Mouse (Mus musculus): Measurements from ENCODE around the gene Rps8. TPM values are rescaled to one million over a fixed set of nuclear protein-coding genes. Genes with fewer than 3 reads are reported as not detected.

The Rps8 gene
- polyA plus RNA-seq, 1 experiment, result 456 TPM

DNA sequence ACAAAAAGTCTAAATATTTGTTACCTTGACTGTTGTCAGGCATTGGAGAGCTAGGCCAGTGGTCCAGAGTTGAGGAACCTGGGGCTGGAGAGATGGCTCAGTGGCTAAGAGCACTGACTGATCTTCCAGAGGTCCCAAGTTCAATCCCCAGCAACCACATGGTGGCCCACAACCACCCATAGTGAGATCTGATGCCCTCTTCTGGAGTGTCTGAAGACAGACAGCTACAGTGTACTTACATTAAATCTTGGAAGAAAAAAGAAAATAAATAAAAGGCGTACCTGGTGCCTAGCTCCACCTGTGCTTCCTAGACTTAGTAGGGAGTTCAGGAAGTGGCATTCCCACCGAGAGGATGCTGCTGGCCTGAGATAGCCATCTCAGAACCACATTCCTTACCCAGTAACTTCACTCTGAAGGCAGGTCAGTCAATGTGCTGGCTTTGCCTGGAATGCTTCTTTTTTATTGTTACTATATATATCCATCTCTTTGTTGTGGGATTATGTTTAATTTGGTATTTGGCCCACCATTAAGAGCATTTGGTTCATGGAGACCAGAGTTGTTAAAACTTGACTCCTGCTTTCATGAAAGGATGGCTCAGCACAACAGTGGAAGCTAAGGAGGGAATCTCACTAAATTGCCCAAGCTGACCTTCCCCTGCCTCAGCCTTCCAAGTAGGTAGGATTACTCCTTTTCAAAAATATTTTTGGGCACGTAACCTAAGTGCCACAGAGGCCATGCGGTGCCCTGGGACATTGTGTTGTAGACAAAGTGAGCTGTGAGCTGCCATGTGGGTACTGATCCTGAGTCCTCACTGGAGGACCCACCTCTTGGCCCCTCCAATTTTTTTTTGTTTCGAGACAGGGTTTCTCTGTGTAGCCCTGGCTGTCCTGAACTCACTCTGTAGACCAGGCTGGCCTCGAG lies 6.5 kb downstream of the Rps8 start:
- 0 out of 2 replicates have a peak, but pooled peaks cover 1% of the 10 kb centered on the region for H3K4me1 ChIP-seq (ENCODE audit: control insufficient read depth, insufficient read depth, low read length)
- H3K4me3 ChIP-seq (replicated peaks; ENCODE audit: extremely low read depth, low read depth, low read length), result no peak overlapping the region
- 69% methylated on average over 6 of the region's 6 CpGs for WGBS
- no peak for DNase-seq
- TF ChIP-seq POLR2A (IDR thresholded peaks at IDR 0.05; ENCODE audit: borderline replicate concordance, extremely low read depth, low read depth, low read length), result no peak
- no peak for TF ChIP-seq CTCF (IDR thresholded peaks at IDR 0.05; ENCODE audit: insufficient read depth, low read length)

DNA sequence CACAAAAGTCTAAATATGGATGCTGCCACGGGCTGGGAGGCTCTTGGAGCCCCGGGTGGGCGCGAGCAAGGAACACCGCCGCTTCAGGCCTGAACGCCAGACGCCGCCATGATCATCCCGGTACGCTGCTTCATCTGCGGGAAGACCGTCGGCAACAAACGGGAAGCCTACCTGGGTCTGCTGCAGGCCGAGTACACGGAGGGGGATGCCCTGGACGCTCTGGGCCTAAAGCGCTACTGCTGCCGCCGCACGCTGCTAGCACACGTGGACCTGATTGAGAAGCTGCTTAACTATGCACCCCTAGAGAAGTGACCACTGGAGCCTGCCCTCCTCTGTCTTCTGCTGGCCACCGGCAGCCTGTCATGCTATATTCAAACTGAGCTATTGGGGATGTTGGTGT lies 7.2 kb downstream of the Rps8 start:
- Histone ChIP-seq H3K4me1 (ENCODE audit: control insufficient read depth, insufficient read depth, low read length) (no peaks in the 10 kb centered on the region), H3K4me3 (replicated peaks; ENCODE audit: extremely low read depth, low read depth, low read length) (no peak overlapping the region)
- no peak for DNase-seq
- WGBS, result 71% methylated on average over 24 of the region's 24 CpGs
- TF ChIP-seq POLR2A (IDR thresholded peaks at IDR 0.05; ENCODE audit: borderline replicate concordance, extremely low read depth, low read depth, low read length) (no peak), CTCF (IDR thresholded peaks at IDR 0.05; ENCODE audit: insufficient read depth, low read length) (no peak)

DNA sequence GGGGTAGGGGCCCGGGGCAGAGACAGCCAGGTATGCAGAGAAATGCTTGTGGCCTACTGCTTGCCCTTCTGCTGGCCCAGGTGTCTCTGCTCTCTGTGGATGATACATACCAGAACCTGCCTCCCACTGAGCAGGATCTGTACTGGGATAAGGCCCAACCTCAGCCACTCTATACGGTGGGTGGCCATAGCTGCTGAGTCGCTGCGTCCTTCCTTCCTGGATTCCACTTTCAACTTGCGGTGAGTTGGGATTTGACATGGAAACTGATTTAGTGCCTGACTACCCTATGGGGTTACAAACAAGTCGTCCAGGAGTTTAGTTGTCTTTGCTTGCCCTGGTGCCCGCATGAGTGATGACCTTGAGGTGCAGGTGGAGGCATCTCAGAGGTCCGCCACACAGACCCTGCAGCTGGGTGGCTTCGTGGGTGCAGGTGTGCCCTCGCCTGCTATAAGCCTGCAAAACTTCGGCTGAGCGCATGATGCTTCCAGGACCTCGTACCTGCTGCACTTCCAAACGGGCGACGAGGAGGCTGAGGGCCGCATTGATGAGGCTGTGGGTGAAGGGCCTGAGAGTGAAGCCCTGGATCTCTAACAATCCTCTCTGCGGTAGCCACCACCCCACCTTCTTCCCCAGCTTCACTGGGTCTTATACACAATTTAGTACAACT lies 7.9 kb downstream of the Rps8 start:
- H3K4me3 ChIP-seq (replicated peaks; ENCODE audit: extremely low read depth, low read depth, low read length), result no peak overlapping the region
- TF ChIP-seq CTCF (IDR thresholded peaks at IDR 0.05; ENCODE audit: insufficient read depth, low read length) (no peak), POLR2A (IDR thresholded peaks at IDR 0.05; ENCODE audit: borderline replicate concordance, extremely low read depth, low read depth, low read length) (no peak)
- no peak for DNase-seq
- 76% methylated on average over 18 of the region's 18 CpGs for WGBS
- H3K4me1 ChIP-seq (ENCODE audit: control insufficient read depth, insufficient read depth, low read length), result no peaks in the 10 kb centered on the region

DNA sequence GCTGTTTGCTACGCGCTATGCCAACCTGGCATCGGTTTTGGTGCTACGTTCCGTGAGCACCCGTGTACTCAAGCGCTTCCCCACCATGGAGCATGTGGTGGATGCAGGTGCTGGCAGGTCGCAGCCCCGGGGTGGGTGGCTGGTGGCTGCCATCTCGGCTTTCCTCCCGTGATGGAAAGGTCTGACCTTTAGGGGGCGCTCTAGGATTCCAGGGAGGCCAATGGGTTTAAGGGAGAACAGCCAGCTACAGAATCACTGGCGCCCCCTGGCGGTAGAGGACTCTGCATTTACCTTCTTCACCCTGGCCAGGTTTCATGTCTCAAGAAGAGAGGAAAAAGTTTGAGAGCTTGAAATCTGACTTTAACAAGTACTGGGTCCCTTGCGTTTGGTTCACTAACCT lies 9.9 kb downstream of the Rps8 start:
- peak; percentile 86 for DNase-seq
- WGBS, result 40% methylated on average over 15 of the region's 15 CpGs
- Histone ChIP-seq H3K4me1 (ENCODE audit: control insufficient read depth, insufficient read depth, low read length) (no peaks in the 10 kb centered on the region), H3K4me3 (replicated peaks; ENCODE audit: extremely low read depth, low read depth, low read length) (no peak overlapping the region)
- TF ChIP-seq POLR2A (IDR thresholded peaks at IDR 0.05; ENCODE audit: borderline replicate concordance, extremely low read depth, low read depth, low read length) (no peak), CTCF (IDR thresholded peaks at IDR 0.05; ENCODE audit: insufficient read depth, low read length) (peak; percentile 79)

DNA sequence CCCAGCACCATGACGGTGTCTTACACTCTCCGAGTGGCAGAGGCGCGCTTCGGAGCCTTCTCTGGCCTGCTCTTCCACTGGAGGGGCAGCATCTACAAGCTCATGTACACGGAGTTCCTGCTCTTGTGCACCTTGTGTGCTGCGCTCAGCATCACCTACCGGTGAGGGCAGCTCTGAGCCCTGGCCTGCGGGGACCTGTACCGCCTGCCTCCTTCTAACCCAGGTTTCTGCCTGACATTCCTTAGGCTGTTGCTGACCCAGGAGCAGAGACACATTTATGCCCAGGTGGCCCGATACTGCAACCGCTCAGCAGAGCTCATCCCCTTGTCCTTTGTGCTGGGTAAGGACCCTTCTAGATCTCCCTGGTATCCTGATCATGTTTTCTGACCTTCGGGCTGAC lies 10.8 kb downstream of the Rps8 start:
- Histone ChIP-seq H3K4me3 (replicated peaks; ENCODE audit: extremely low read depth, low read depth, low read length) (no peak overlapping the region), H3K4me1 (ENCODE audit: control insufficient read depth, insufficient read depth, low read length) (no peaks in the 10 kb centered on the region)
- DNase-seq, result no peak
- TF ChIP-seq POLR2A (IDR thresholded peaks at IDR 0.05; ENCODE audit: borderline replicate concordance, extremely low read depth, low read depth, low read length), result no peak
- TF ChIP-seq CTCF (IDR thresholded peaks at IDR 0.05; ENCODE audit: insufficient read depth, low read length), result no peak
- 94% methylated on average over 13 of the region's 13 CpGs for WGBS

DNA sequence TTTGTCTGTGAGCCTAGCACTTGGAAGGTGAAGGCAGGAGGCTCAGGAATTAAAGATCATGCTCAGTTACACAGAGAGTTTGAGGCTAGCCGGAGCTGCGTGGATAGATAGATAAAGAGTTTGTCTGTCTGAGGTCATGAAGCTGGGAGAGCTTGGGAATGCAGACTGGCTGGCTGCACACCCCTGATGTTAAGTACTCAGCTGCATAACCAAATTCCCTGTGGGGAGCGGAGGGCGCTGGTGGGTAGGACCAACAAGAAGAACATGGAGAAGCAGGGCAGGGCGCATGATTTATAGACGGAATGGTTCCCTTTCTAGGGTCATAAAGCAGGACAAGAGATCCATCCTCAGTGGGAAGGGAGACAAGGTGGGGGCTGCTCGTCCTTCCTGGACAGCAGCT lies 13.0 kb downstream of the Rps8 start:
- WGBS, result 58% methylated on average over 7 of the region's 7 CpGs
- Histone ChIP-seq H3K4me1 (ENCODE audit: control insufficient read depth, insufficient read depth, low read length) (no peaks in the 10 kb centered on the region; the same call in 1 of the 2 replicates), H3K4me3 (replicated peaks; ENCODE audit: extremely low read depth, low read depth, low read length) (no peak overlapping the region)
- DNase-seq, result no peak
- TF ChIP-seq POLR2A (IDR thresholded peaks at IDR 0.05; ENCODE audit: borderline replicate concordance, extremely low read depth, low read depth, low read length), result no peak
- TF ChIP-seq CTCF (IDR thresholded peaks at IDR 0.05; ENCODE audit: insufficient read depth, low read length), result no peak

DNA sequence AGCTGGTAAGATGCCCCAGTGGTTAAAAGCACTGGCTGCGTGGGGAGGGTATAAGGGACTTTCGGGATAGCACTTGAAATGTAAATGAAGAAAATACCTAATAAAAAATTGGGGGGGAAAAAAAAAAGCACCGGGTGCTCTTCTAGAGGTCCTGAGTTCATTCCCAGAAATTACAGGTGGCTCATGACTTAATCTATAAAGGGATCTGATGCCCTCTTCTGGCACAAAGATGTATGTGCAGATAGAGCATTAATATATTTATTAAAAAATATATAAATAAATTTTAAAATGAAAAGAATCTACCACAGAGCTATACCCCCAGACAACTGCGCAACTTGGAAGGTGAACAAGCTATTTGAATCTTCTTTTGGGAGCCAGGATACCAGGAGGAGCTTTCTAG lies 15.4 kb downstream of the Rps8 start:
- WGBS, result 33% methylated on average over 4 of the region's 4 CpGs
- no peak for DNase-seq

DNA sequence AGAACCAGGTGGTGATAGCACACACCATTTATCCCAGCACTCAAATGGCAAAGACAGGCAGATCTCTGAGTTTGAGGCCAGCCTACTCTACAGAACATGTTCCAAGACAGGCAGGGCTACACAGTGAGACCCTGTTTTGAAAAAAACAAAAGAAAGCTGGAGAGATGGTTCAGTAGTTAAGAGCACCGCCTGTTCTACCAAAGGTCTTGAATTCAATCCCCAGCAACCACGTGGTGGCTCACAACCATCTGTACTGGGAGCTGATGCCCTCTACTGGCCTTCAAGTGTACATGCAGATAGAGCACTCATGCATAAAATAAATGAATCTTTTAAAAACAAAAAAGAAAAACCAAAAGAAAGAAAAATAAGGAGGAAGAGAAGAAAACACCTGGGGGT lies 16.8 kb downstream of the Rps8 start:
- no peak for DNase-seq
- Histone ChIP-seq H3K4me1 (ENCODE audit: control insufficient read depth, insufficient read depth, low read length) (no peaks in the 10 kb centered on the region; the same call in 1 of the 2 replicates), H3K4me3 (replicated peaks; ENCODE audit: extremely low read depth, low read depth, low read length) (no peak overlapping the region)
- peak; percentile 75 for TF ChIP-seq CTCF (IDR thresholded peaks at IDR 0.05; ENCODE audit: insufficient read depth, low read length)
- no peak for TF ChIP-seq POLR2A (IDR thresholded peaks at IDR 0.05; ENCODE audit: borderline replicate concordance, extremely low read depth, low read depth, low read length)
- WGBS, result 0% methylated on average over 2 of the region's 2 CpGs

More for the DNA sequence above, 15.4 kb downstream of the Rps8 start:
- Histone ChIP-seq H3K4me3 (replicated peaks; ENCODE audit: extremely low read depth, low read depth, low read length) (no peak overlapping the region), H3K4me1 (ENCODE audit: control insufficient read depth, insufficient read depth, low read length) (no peaks in the 10 kb centered on the region; the same call in 1 of the 2 replicates)
- TF ChIP-seq CTCF (IDR thresholded peaks at IDR 0.05; ENCODE audit: insufficient read depth, low read length) (no peak), POLR2A (IDR thresholded peaks at IDR 0.05; ENCODE audit: borderline replicate concordance, extremely low read depth, low read depth, low read length) (no peak)

DNA sequence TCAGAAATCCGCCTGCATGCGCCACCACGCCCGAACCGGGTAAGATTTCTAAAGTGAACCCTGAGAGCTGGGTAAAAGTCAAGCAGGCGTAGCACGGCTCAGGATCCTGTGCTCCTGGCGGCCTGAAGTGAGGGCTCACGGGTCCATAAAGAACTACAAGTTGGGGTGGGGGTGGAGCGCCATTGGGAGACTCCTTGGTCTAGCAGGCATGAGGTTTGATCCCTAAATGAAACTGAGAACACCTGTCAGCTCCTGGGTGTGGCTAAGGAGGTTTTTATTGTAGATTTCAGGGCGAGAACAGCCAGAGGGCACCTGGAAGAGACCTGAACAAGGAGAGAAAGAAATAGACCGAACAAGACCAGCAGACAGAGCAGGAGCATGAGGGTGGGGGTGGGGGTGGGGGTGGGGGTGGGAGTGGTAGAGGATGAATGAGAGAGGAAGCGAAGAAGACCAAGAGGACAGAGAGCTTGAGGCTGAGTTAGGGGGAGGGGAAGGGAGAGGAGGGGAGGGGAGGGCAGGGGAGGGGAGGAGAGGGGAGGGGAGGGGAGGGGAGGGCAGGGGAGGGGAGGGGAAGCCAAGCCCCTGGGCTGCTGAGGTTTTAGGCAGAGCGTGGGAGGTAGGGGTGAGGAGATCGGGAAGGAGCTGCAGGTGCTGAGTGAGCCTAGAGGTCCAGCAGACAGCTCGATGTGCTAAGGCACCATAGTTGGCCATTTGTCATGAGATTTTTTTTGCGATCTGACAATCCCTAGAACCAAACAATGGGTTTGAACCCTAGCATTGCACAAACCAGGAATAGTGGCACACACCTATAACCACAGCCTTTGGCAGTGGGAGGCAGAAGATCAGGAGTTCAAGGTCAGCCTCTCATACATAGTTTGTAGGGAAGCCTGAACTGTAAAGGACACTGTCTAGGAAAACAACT lies 17.5 kb downstream of the Rps8 start:
- no peaks in the 10 kb centered on the region; the same call in 1 of the 2 replicates for H3K4me1 ChIP-seq (ENCODE audit: control insufficient read depth, insufficient read depth, low read length)
- no peak for TF ChIP-seq POLR2A (IDR thresholded peaks at IDR 0.05; ENCODE audit: borderline replicate concordance, extremely low read depth, low read depth, low read length)
- TF ChIP-seq CTCF (IDR thresholded peaks at IDR 0.05; ENCODE audit: insufficient read depth, low read length), result no peak
- DNase-seq, result no peak
- H3K4me3 ChIP-seq (replicated peaks; ENCODE audit: extremely low read depth, low read depth, low read length), result no peak overlapping the region
- 63% methylated on average over 16 of the region's 17 CpGs for WGBS
